Mouse (Mus musculus): ENCODE data around the gene Olfr1361. TPM values are rescaled to one million over a fixed set of nuclear protein-coding genes. Genes with fewer than 3 reads are reported as not detected.

The Olfr1361 gene
- polyA plus RNA-seq, 1 experiment from 2014 or later, result not detected

GRCm38 (mm10) chr13:21613922-21614321, 49.3 kb downstream of the Olfr1361 start, which contains the start of gene Olfr1362:
Gene Olfr1362, minus strand, starts transcription at chr13:21614022.
- H3K36me3 ChIP-seq (ENCODE audit: control insufficient read depth, insufficient read depth, low read length), result no peaks in the 10 kb centered on the region
- no peak within 1 kb of the TSS for H3K9ac ChIP-seq (ENCODE audit: low read depth, low read length)
- no peak within 1 kb of the TSS for H3K4me2 ChIP-seq
- H3K4me1 ChIP-seq (ENCODE audit: control insufficient read depth, insufficient read depth, low read length), result no peaks in the 10 kb centered on the region
- H3K27ac ChIP-seq (ENCODE audit: low read depth, low read length), result no peak within 1 kb of the TSS
- no peaks in the 10 kb centered on the region for H3K27me3 ChIP-seq (ENCODE audit: control insufficient read depth, insufficient read depth, low read length)
- ATAC-seq (replicated peaks; ENCODE audit: insufficient number of reproducible peaks, low FRiP score, low TSS enrichment), result no peak
- H3K4me3 ChIP-seq (ENCODE audit: low read depth, low read length), result no peak within 1 kb of the TSS
- H3K9me3 ChIP-seq (replicated peaks; ENCODE audit: control insufficient read depth, low read length), result no peaks in the 10 kb centered on the region

Other genes with a start within 250 kb of the Olfr1361 start
- 2.3 and 3.6 TPM in 2 replicates for gene Pgbd1, start 222.3 kb downstream of the Olfr1361 start, polyA plus RNA-seq (2014; fragmentation: Nextera tagmentation; extraction: Ambion mirVana)
- 20.3 and 26.7 TPM in 2 replicates for gene Zscan26, start 209.7 kb downstream of the Olfr1361 start, polyA plus RNA-seq (2014; fragmentation: Nextera tagmentation; extraction: Ambion mirVana)
- 2.0 and 2.6 TPM in 2 replicates for gene Nkapl, start 194.9 kb downstream of the Olfr1361 start, polyA plus RNA-seq (2014; fragmentation: Nextera tagmentation; extraction: Ambion mirVana)
- gene Zkscan4, start 184.5 kb downstream of the Olfr1361 start, polyA plus RNA-seq (2014; fragmentation: Nextera tagmentation; extraction: Ambion mirVana), result 1.2 and 1.8 TPM in 2 replicates
- gene Gm10065, start 183.9 kb downstream of the Olfr1361 start, polyA plus RNA-seq (2014; fragmentation: Nextera tagmentation; extraction: Ambion mirVana), result not detected in 2 replicates
- gene AK157302, start 168.2 kb downstream of the Olfr1361 start, polyA plus RNA-seq (2014; fragmentation: Nextera tagmentation; extraction: Ambion mirVana), result 0.14 and 0.46 TPM in 2 replicates
- gene Gm11273, start 162.0 kb downstream of the Olfr1361 start, polyA plus RNA-seq (2014; fragmentation: Nextera tagmentation; extraction: Ambion mirVana), result 7.4 and 8.5 TPM in 2 replicates
- 6.4 and 6.5 TPM in 2 replicates for gene Zkscan8, start 132.3 kb downstream of the Olfr1361 start, polyA plus RNA-seq (2014; fragmentation: Nextera tagmentation; extraction: Ambion mirVana)
- gene Olfr1366, start 120.6 kb downstream of the Olfr1361 start, polyA plus RNA-seq (2014; fragmentation: Nextera tagmentation; extraction: Ambion mirVana), result 0.14 and 0.15 TPM in 2 replicates
- gene Olfr1535, start 103.5 kb downstream of the Olfr1361 start, polyA plus RNA-seq (2014; fragmentation: Nextera tagmentation; extraction: Ambion mirVana), result not detected in 2 replicates
- gene Olfr1364, start 81.6 kb downstream of the Olfr1361 start, polyA plus RNA-seq (2014; fragmentation: Nextera tagmentation; extraction: Ambion mirVana), result not detected in 2 replicates
- not detected in 2 replicates for gene Olfr1362, start 49.4 kb downstream of the Olfr1361 start, polyA plus RNA-seq (2014; fragmentation: Nextera tagmentation; extraction: Ambion mirVana)
- not detected in 2 replicates for gene Olfr11, start 20.9 kb downstream of the Olfr1361 start, polyA plus RNA-seq (2014; fragmentation: Nextera tagmentation; extraction: Ambion mirVana)
- gene Olfr1360, start 14.0 kb upstream of the Olfr1361 start, polyA plus RNA-seq (2014; fragmentation: Nextera tagmentation; extraction: Ambion mirVana), result not detected in 2 replicates
- not detected in 2 replicates for gene Olfr1359, start 34.7 kb upstream of the Olfr1361 start, polyA plus RNA-seq (2014; fragmentation: Nextera tagmentation; extraction: Ambion mirVana)
- not detected in 2 replicates for gene Hist1h2bl, start 52.8 kb upstream of the Olfr1361 start, polyA plus RNA-seq (2014; fragmentation: Nextera tagmentation; extraction: Ambion mirVana)
- gene Hist1h2ai, start 53.0 kb upstream of the Olfr1361 start, polyA plus RNA-seq (2014; fragmentation: Nextera tagmentation; extraction: Ambion mirVana), result 6.5 and 8.4 TPM in 2 replicates
- gene Hist1h3h, start 54.3 kb upstream of the Olfr1361 start, polyA plus RNA-seq (2014; fragmentation: Nextera tagmentation; extraction: Ambion mirVana), result 4.4 TPM in 1 of 2 replicates, not detected in the other
- 1.4 and 1.6 TPM in 2 replicates for gene Hist1h2bm, start 58.7 kb upstream of the Olfr1361 start, polyA plus RNA-seq (2014; fragmentation: Nextera tagmentation; extraction: Ambion mirVana)
- gene Hist1h4j, start 71.7 kb upstream of the Olfr1361 start, polyA plus RNA-seq (2014; fragmentation: Nextera tagmentation; extraction: Ambion mirVana), result 0.79 and 1.1 TPM in 2 replicates
- gene Hist1h4k, start 87.1 kb upstream of the Olfr1361 start, polyA plus RNA-seq (2014; fragmentation: Nextera tagmentation; extraction: Ambion mirVana), result 3.0 TPM in 1 of 2 replicates, not detected in the other
- gene Hist1h2ak, start 90.4 kb upstream of the Olfr1361 start, polyA plus RNA-seq (2014; fragmentation: Nextera tagmentation; extraction: Ambion mirVana), result 3.1 and 4.2 TPM in 2 replicates
- 1.6 and 2.0 TPM in 2 replicates for gene Hist1h2bn, start 90.7 kb upstream of the Olfr1361 start, polyA plus RNA-seq (2014; fragmentation: Nextera tagmentation; extraction: Ambion mirVana)
- 5.9 and 10.8 TPM in 2 replicates for gene Hist1h1b, start 117.2 kb upstream of the Olfr1361 start, polyA plus RNA-seq (2014; fragmentation: Nextera tagmentation; extraction: Ambion mirVana)
- gene Hist1h3i, start 120.0 kb upstream of the Olfr1361 start, polyA plus RNA-seq (2014; fragmentation: Nextera tagmentation; extraction: Ambion mirVana), result 107 and 123 TPM in 2 replicates
- 3.3 and 6.2 TPM in 2 replicates for gene Hist1h2an, start 123.8 kb upstream of the Olfr1361 start, polyA plus RNA-seq (2014; fragmentation: Nextera tagmentation; extraction: Ambion mirVana)
- gene Hist1h2bp, start 124.1 kb upstream of the Olfr1361 start, polyA plus RNA-seq (2014; fragmentation: Nextera tagmentation; extraction: Ambion mirVana), result 1.5 TPM in 1 of 2 replicates, not detected in the other
- 9.4 and 11.6 TPM in 2 replicates for gene Hist1h2bq, start 146.8 kb upstream of the Olfr1361 start, polyA plus RNA-seq (2014; fragmentation: Nextera tagmentation; extraction: Ambion mirVana)
- gene Hist1h2ao, start 147.1 kb upstream of the Olfr1361 start, polyA plus RNA-seq (2014; fragmentation: Nextera tagmentation; extraction: Ambion mirVana), result not detected in 2 replicates
- not detected in 2 replicates for gene Hist1h4m, start 148.4 kb upstream of the Olfr1361 start, polyA plus RNA-seq (2014; fragmentation: Nextera tagmentation; extraction: Ambion mirVana)
- gene Hist1h4n, start 168.8 kb upstream of the Olfr1361 start, polyA plus RNA-seq (2014; fragmentation: Nextera tagmentation; extraction: Ambion mirVana), result 7.1 and 10.5 TPM in 2 replicates
- 2,147 and 2,559 TPM in 2 replicates for gene Hist1h2ap, start 170.1 kb upstream of the Olfr1361 start, polyA plus RNA-seq (2014; fragmentation: Nextera tagmentation; extraction: Ambion mirVana)
- 10.3 and 12.3 TPM in 2 replicates for gene Hist1h2br, start 170.4 kb upstream of the Olfr1361 start, polyA plus RNA-seq (2014; fragmentation: Nextera tagmentation; extraction: Ambion mirVana)